Mouse (Mus musculus) embryonic facial prominence, embryonic 12.5 days (tissue): Measurements from ENCODE around the gene Fgd2. TPM values are rescaled to one million over a fixed set of nuclear protein-coding genes. Genes with fewer than 3 reads are reported as not detected.

Experiments used
- ATAC-seq: fragments of 200-750 bp; cut with Nextera tagmentation; 2 replicates; pipeline ENCODE4 v1.8.0; 2017; ENCODE audit not compliant: insufficient number of reproducible peaks, insufficient read depth, low FRiP score, low TSS enrichment
- H3K27ac ChIP-seq: fragments of 300-500 bp; sonication (generic); 2 replicates; pipeline ENCODE4 v1.5.1; 2016; ENCODE audit warnings: mild to moderate bottlenecking
- H3K27me3 ChIP-seq: fragments of 300-500 bp; sonication (generic); 2 replicates; pipeline ENCODE4 v1.6.1; 2016; ENCODE audit warnings: mild to moderate bottlenecking, moderate library complexity
- H3K36me3 ChIP-seq: fragments of 300-500 bp; sonication (generic); 2 replicates; pipeline ENCODE4 v1.6.1; 2016; ENCODE audit warnings: mild to moderate bottlenecking
- H3K4me1 ChIP-seq: fragments of 300-500 bp; sonication (generic); 2 replicates; pipeline ENCODE4 v1.6.1; 2016
- H3K4me2 ChIP-seq: fragments of 300-500 bp; sonication (generic); replicated peaks from 2 replicates; pipeline ENCODE4 v1.6.1; 2016; ENCODE audit warnings: mild to moderate bottlenecking, moderate library complexity
- H3K4me3 ChIP-seq: fragments of 300-500 bp; sonication (generic); 2 replicates; pipeline ENCODE4 v1.5.1; 2016; ENCODE audit warnings: mild to moderate bottlenecking
- H3K9ac ChIP-seq: fragments of 300-500 bp; sonication (generic); 2 replicates; pipeline ENCODE4 v1.6.1; 2016; ENCODE audit warnings: mild to moderate bottlenecking, moderate library complexity
- H3K9me3 ChIP-seq: fragments of 300-500 bp; sonication (generic); 2 replicates; pipeline ENCODE4 v1.6.1; 2016; ENCODE audit warnings: mild to moderate bottlenecking, moderate library complexity
- WGBS: fragments of 180-500 bp; shearing (Covaris S2); methylation state at CpG from one replicate; pipeline ENCODE4 v1.1.7; 2016; 5-methylcytosine and 5-hydroxymethylcytosine counted together
- polyA plus RNA-seq: library from polyadenylated mRNA; unstranded; fragments of >200 nt; fragmentation: Nextera tagmentation; extraction: Ambion mirVana; gene quantifications from 2 replicates; pipeline ENCODE4 v1.2.1, GENCODE M21; 2016

Fgd2 gene
- polyA plus RNA-seq, 1 experiment from 2014 or later = 9.3 TPM

GRCm38 (mm10) chr17:29375871-29376270 lies 15.2 kb downstream of the Fgd2 start:
- no peaks in the 10 kb centered on the region for H3K9me3 ChIP-seq
- no peaks in the 10 kb centered on the region for H3K36me3 ChIP-seq
- H3K27me3 ChIP-seq = no peaks in the 10 kb centered on the region
- 70% methylated on average over 10 of the region's 10 CpGs for WGBS
- ATAC-seq = no peak
- H3K9ac ChIP-seq = no peak overlapping the region
- no peak overlapping the region for H3K4me2 ChIP-seq
- H3K4me1 ChIP-seq = no peaks in the 10 kb centered on the region
- no peak overlapping the region for H3K4me3 ChIP-seq
- H3K27ac ChIP-seq = no peak overlapping the region

- 65% methylated on average over 8 of the region's 8 CpGs for WGBS
- Histone ChIP-seq H3K27me3 (no peaks in the 10 kb centered on the region), H3K4me3 (no peak overlapping the region), H3K4me2 (no peak overlapping the region), H3K27ac (no peak overlapping the region), H3K9ac (no peak overlapping the region), H3K36me3 (no peaks in the 10 kb centered on the region), H3K4me1 (no peaks in the 10 kb centered on the region), H3K9me3 (no peaks in the 10 kb centered on the region)
- no peak for ATAC-seq
Observed at GRCm38 (mm10) chr17:29378056-29378455, 17.3 kb downstream of the Fgd2 start.

- H3K4me3 ChIP-seq = no peak overlapping the region
- ATAC-seq = no peak
- no peaks in the 10 kb centered on the region for H3K27me3 ChIP-seq
- no peaks in the 10 kb centered on the region for H3K4me1 ChIP-seq
- H3K4me2 ChIP-seq = no peak overlapping the region
- no peaks in the 10 kb centered on the region for H3K9me3 ChIP-seq
- WGBS = 78% methylated on average over 4 of the region's 4 CpGs
- H3K9ac ChIP-seq = no peak overlapping the region
- H3K27ac ChIP-seq = no peak overlapping the region
- H3K36me3 ChIP-seq = no peaks in the 10 kb centered on the region
Observed at GRCm38 (mm10) chr17:29380241-29380640, 19.5 kb downstream of the Fgd2 start.

- WGBS = 21% methylated on average over 7 of the region's 7 CpGs
Observed at GRCm38 (mm10) chr17:29381472-29381871, 20.8 kb downstream of the Fgd2 start.

DNA sequence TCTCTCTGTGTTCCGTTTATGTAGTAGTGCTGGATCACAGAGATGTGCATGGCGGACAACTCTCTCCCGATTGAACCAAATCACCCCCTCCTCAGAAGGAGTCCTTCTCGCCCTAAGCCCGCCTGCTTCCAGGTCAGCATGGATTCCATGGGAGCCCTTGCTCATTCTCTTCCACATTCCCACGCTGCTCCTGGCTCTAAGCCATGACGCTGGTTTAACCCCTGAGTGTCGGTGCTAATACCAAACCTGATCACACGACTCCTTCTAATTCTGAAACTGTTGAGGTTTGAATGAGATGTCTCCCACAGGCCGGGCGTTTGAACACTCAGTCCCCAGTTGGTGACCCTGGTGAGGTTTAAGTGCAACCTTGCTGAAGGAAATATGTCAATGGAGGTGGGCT lies 21.7 kb downstream of the Fgd2 start:
- H3K27ac ChIP-seq = no peak overlapping the region
- H3K4me3 ChIP-seq = no peak overlapping the region
- H3K4me2 ChIP-seq = no peak overlapping the region
- no peak overlapping the region for H3K9ac ChIP-seq
- no peaks in the 10 kb centered on the region for H3K4me1 ChIP-seq
- H3K36me3 ChIP-seq = no peaks in the 10 kb centered on the region
- no peaks in the 10 kb centered on the region for H3K27me3 ChIP-seq
- ATAC-seq = no peak
- no peaks in the 10 kb centered on the region for H3K9me3 ChIP-seq
- WGBS = 62% methylated on average over 11 of the region's 11 CpGs

More at GRCm38 (mm10) chr17:29381472-29381871, 20.8 kb downstream of the Fgd2 start:
- no peak overlapping the region for H3K27ac ChIP-seq
- no peak overlapping the region for H3K9ac ChIP-seq
- no peak for ATAC-seq
- H3K4me2 ChIP-seq = no peak overlapping the region
- no peaks in the 10 kb centered on the region for H3K36me3 ChIP-seq
- no peaks in the 10 kb centered on the region for H3K4me1 ChIP-seq
- no peak overlapping the region for H3K4me3 ChIP-seq
- no peaks in the 10 kb centered on the region for H3K27me3 ChIP-seq
- no peaks in the 10 kb centered on the region for H3K9me3 ChIP-seq

DNA sequence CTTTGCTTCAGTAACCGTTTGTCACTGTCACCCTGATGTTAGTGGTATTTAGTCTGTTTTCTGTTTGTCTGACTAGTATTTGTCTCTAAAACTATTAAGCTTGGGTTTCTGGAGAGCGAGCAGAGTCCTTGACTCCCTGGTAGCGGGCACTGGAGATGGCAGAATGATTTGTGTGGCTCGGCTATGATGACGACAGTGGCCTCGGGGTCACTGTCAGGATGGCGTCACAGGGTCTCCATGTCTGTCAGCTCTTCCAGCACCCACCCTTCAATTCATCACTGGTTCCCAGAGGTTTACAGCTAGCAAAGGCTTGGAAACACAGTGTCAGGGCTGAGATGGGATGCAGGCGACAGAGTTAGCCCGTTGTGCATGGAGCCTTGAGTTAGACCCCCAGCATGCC lies 23.2 kb downstream of the Fgd2 start:
- no peak for ATAC-seq
- H3K4me2 ChIP-seq = no peak overlapping the region
- no peaks in the 10 kb centered on the region for H3K36me3 ChIP-seq
- no peak overlapping the region for H3K4me3 ChIP-seq
- no peak overlapping the region for H3K27ac ChIP-seq
- no peaks in the 10 kb centered on the region for H3K27me3 ChIP-seq
- WGBS = 79% methylated on average over 9 of the region's 9 CpGs
- H3K9ac ChIP-seq = no peak overlapping the region
- no peaks in the 10 kb centered on the region for H3K9me3 ChIP-seq
- H3K4me1 ChIP-seq = no peaks in the 10 kb centered on the region

GRCm38 (mm10) chr17:29384850-29385438 lies 24.2 kb downstream of the Fgd2 start:
- 52% methylated on average over 5 of the region's 5 CpGs for WGBS
- H3K27ac ChIP-seq = no peak overlapping the region
- no peaks in the 10 kb centered on the region for H3K27me3 ChIP-seq
- no peaks in the 10 kb centered on the region for H3K4me1 ChIP-seq
- H3K36me3 ChIP-seq = no peaks in the 10 kb centered on the region
- H3K9ac ChIP-seq = no peak overlapping the region
- H3K9me3 ChIP-seq = no peaks in the 10 kb centered on the region
- H3K4me2 ChIP-seq = no peak overlapping the region
- H3K4me3 ChIP-seq = no peak overlapping the region
- no peak for ATAC-seq

DNA sequence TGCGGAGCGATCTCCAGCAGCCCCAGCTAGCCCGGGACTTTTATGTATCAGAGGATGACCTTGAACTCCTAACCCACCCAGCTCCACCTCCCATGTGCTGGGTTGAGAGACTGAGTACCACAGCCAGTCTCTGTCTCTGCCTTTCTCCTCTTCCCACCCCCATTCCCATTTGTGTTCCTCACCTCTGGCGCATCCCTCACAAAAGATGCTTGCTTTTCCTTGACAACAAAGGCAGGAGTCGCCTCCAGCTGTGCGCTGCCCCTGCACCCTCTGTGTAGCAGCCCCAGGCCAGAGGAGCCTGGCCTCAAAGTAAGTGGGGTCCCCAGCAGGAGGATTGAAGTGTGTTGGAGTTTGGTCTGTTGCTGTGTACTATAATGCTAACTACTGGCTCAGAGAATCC lies 25.0 kb downstream of the Fgd2 start:
- H3K27me3 ChIP-seq = no peaks in the 10 kb centered on the region
- no peak for ATAC-seq
- H3K4me1 ChIP-seq = no peaks in the 10 kb centered on the region
- H3K4me3 ChIP-seq = no peak overlapping the region
- WGBS = 39% methylated on average over 6 of the region's 6 CpGs
- H3K27ac ChIP-seq = no peak overlapping the region
- H3K9ac ChIP-seq = no peak overlapping the region
- no peaks in the 10 kb centered on the region for H3K36me3 ChIP-seq
- no peaks in the 10 kb centered on the region for H3K9me3 ChIP-seq
- H3K4me2 ChIP-seq = no peak overlapping the region

- 64% methylated on average over 11 of the region's 11 CpGs for WGBS
- Histone ChIP-seq H3K4me1 (no peaks in the 10 kb centered on the region), H3K4me3 (no peak overlapping the region), H3K9me3 (no peaks in the 10 kb centered on the region), H3K9ac (no peak overlapping the region), H3K27ac (no peak overlapping the region), H3K27me3 (no peaks in the 10 kb centered on the region), H3K4me2 (no peak overlapping the region), H3K36me3 (no peaks in the 10 kb centered on the region)
- no peak for ATAC-seq
Observed at GRCm38 (mm10) chr17:29388978-29389377, 28.3 kb downstream of the Fgd2 start.

GRCm38 (mm10) chr17:29391280-29391679 lies 30.6 kb downstream of the Fgd2 start:
- H3K36me3 ChIP-seq = no peaks in the 10 kb centered on the region
- WGBS = 78% methylated on average over 8 of the region's 8 CpGs
- ATAC-seq = no peak

DNA sequence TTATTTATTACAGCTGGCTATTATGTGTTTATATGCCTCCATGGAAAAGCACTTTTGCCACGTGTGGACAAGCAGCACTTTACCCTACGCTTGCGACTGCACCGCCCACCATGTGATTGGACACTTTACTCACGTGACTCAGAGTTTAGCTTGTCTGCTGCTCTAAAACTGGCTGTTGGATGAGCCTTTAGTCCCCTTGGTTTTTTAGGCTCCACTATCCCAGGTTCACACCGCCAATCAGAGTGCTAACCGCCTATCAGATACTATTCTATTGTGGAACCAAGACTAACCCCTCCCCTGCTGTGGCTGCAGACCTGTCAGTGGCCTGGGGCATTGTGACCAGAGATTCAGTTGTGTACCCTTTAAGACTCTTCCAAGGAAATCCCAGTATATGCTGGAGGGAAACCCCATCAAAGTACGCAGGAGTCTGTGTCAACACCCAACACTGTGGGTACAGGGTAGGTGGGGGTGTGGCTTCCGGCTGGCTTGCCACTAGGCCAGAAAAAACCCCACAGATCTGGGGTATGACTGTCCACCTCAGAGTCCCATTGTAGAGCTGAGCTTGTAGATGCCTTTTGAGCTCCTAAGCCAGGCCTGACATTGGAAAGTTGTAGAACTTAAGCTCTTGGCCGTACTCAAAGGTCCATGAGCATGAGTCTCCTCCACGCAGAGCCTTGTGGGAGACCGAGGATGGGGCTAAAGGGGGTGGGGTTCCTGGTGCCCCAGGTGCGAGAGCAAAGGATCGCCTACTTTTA lies 32.8 kb downstream of the Fgd2 start:
- Histone ChIP-seq H3K9me3 (no peaks in the 10 kb centered on the region), H3K36me3 (no peaks in the 10 kb centered on the region), H3K27ac (no peak overlapping the region), H3K9ac (no peak overlapping the region), H3K4me2 (no peak overlapping the region), H3K4me3 (no peak overlapping the region), H3K4me1 (peaks cover 14% of the 10 kb centered on the region), H3K27me3 (no peaks in the 10 kb centered on the region)
- no peak for ATAC-seq
- WGBS = 60% methylated on average over 14 of the region's 14 CpGs

More at GRCm38 (mm10) chr17:29391280-29391679, 30.6 kb downstream of the Fgd2 start:
- no peaks in the 10 kb centered on the region for H3K4me1 ChIP-seq
- H3K9ac ChIP-seq = no peak overlapping the region
- H3K27me3 ChIP-seq = no peaks in the 10 kb centered on the region
- H3K27ac ChIP-seq = no peak overlapping the region
- H3K9me3 ChIP-seq = no peaks in the 10 kb centered on the region
- no peak overlapping the region for H3K4me3 ChIP-seq
- no peak overlapping the region for H3K4me2 ChIP-seq

DNA sequence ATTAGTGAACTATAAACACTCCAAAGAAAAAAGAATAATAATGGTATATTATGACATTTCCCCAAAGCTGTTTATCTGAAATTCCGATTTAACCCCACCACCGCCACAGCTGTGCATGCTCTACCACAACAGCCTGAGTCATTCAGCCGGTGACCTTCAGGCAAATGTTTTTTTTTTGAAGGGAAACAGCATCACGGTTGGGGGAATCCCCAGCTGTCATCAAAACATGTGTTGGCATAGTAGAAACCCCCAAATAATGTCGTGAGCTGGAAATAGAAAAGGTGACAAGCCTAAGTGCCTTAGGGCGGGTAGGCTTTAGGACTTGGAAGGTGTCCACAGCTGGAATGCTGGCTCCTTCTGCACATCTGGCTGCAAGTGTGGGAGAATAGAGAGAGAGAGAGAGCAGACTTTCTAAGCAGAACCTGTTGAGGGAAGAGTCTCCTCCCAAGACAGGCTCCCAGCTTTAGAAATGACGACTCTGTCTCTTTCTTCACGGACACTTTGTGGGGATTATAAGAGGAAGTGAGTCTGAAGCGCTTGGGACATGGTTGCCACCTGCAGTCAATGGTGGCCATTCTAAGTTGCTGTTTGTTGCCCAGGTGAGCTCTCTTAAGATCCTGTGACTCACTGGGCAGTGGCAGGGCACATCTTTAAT lies 33.5 kb downstream of the Fgd2 start:
- no peak overlapping the region for H3K9ac ChIP-seq
- H3K27me3 ChIP-seq = no peaks in the 10 kb centered on the region
- no peak overlapping the region for H3K4me2 ChIP-seq
- no peak overlapping the region for H3K4me3 ChIP-seq
- no peak overlapping the region for H3K27ac ChIP-seq
- no peaks in the 10 kb centered on the region for H3K9me3 ChIP-seq
- no peak for ATAC-seq
- 58% methylated on average over 9 of the region's 9 CpGs for WGBS
- no peaks in the 10 kb centered on the region for H3K36me3 ChIP-seq
- peaks cover 22% of the 10 kb centered on the region for H3K4me1 ChIP-seq
